Mouse (Mus musculus) cerebellum, adult 11-12 months (tissue): Measurements from ENCODE around the gene C3.

Experiments
- DNase-seq: peaks from one replicate; pipeline ENCODE4 v3.0.0; 2022

Gene C3

GRCm38 (mm10) chr17:57219167-57219883 lies 8.6 kb downstream of the C3 start:
- no peak for DNase-seq

- no peak for DNase-seq
These were observed 9.5 kb downstream of the C3 start for GRCm38 (mm10) chr17:57218335-57218900.

GRCm38 (mm10) chr17:57214676-57215387 lies 13.1 kb downstream of the C3 start:
- no peak for DNase-seq

GRCm38 (mm10) chr17:57211501-57211900 lies 16.4 kb downstream of the C3 start:
- no peak for DNase-seq

- DNase-seq = no peak
These were observed 18.6 kb downstream of the C3 start for GRCm38 (mm10) chr17:57209330-57209729.

GRCm38 (mm10) chr17:57207938-57208337 lies 20.0 kb downstream of the C3 start:
- no peak for DNase-seq

GRCm38 (mm10) chr17:57201841-57202724 lies 25.9 kb downstream of the C3 start:
- DNase-seq = no peak

- DNase-seq = no peak
These were observed 29.7 kb downstream of the C3 start for GRCm38 (mm10) chr17:57198252-57198651.

- no peak for DNase-seq
These were observed 32.5 kb downstream of the C3 start for GRCm38 (mm10) chr17:57195326-57196010.

GRCm38 (mm10) chr17:57194771-57195170 lies 33.2 kb downstream of the C3 start:
- DNase-seq = no peak

GRCm38 (mm10) chr17:57194041-57194507 lies 33.9 kb downstream of the C3 start, which contains the start of gene Tnfsf14:
Gene Tnfsf14, minus strand, starts transcription at chr17:57194177.
- no peak for DNase-seq

GRCm38 (mm10) chr17:57188510-57189192 lies 39.3 kb downstream of the C3 start:
- no peak for DNase-seq

- DNase-seq = no peak
These were observed 42.3 kb downstream of the C3 start for GRCm38 (mm10) chr17:57185641-57186040.

GRCm38 (mm10) chr17:57182871-57183270 lies 45.1 kb downstream of the C3 start:
- DNase-seq = no peak

- DNase-seq = no peak
These were observed 47.6 kb downstream of the C3 start for GRCm38 (mm10) chr17:57180363-57180762.

GRCm38 (mm10) chr17:57173351-57173750 lies 54.6 kb downstream of the C3 start:
- DNase-seq = no peak

GRCm38 (mm10) chr17:57172378-57172777 lies 55.6 kb downstream of the C3 start:
- no peak for DNase-seq

- DNase-seq = no peak
These were observed 57.2 kb downstream of the C3 start for GRCm38 (mm10) chr17:57170616-57171260.

- peak; percentile 80 for DNase-seq
These were observed 60.8 kb downstream of the C3 start for GRCm38 (mm10) chr17:57166800-57167791.
